Mouse (Mus musculus): Measurements from ENCODE around the gene Trpc6. TPM values are rescaled to one million over a fixed set of nuclear protein-coding genes. Genes with fewer than 3 reads are reported as not detected.
A peak's percentile ranks its signal among the peaks of the same experiment; 100 is the strongest.

Gene Trpc6
- total and polyA plus RNA-seq, 3 experiments: 0.06 to 0.58 TPM; not detected in 1

DNA sequence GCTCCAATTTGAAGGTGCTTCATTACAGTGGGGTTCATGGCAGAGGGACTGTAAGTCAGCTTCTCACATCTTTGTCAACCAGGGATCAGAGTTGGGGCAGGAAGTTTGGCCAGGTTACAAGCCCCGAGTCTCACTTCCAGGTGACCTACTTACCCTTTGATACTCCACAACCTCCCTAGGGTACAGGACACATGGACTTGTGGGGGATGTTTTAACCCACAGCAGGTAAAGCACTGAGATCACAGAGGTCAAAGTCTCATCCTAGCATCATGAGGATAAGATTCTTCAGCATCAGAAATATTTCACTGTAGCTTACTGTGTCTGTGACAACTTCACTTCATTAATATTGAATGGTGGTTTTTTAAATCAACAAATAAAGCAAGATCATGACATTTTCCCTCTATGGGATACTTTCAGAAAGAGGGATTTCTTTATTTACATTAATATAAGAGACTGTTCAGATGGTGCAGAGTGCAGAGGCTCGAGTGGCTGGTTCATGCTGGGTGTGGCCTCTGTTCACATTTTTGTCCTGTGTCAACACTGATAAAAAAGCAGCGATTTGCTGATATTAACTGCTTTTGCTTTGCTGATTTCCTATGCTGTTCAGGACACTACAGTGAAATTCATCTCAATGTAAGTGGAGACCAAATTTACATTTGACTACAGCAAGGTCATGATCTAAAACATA is 166.3 kb downstream of the Trpc6 start:
- DNase-seq (ENCODE audit: low read depth, low spot score): peak; percentile 17
- Histone ChIP-seq H3K27ac (ENCODE audit: control insufficient read depth, low read depth, low read length) (no peak overlapping the region), H3K27me3 (ENCODE audit: control insufficient read depth in 1 of 2, insufficient read depth in 2 of 2, low read length in 2 of 2) (peaks cover 0 to 4% of the 10 kb centered on the region in 2 experiments; a peak in 2 of 4 replicates), H3K9ac (ENCODE audit: control insufficient read depth, low read depth, low read length, poor library complexity, severe bottlenecking) (no peak overlapping the region), H3K79me2 (ENCODE audit: control insufficient read depth, insufficient read depth, low read length, poor library complexity) (no peaks in the 10 kb centered on the region), H3K4me1 (ENCODE audit: control insufficient read depth in 1 of 2, insufficient read depth in 2 of 2, low read length in 2 of 2) (peaks cover 0 to 2% of the 10 kb centered on the region in 2 experiments; a peak in 1 of 4 replicates), H3K36me3 (ENCODE audit: control insufficient read depth in 1 of 2, insufficient read depth in 2 of 2, low read length in 2 of 2) (no peaks in the 10 kb centered on the region), H3K4me3 (ENCODE audit: control insufficient read depth in 1 of 2, insufficient read depth in 1 of 2, low read depth in 2 of 2, low read length in 2 of 2) (no peak overlapping the region), H3K9me3 (replicated peaks; ENCODE audit: insufficient read depth, low read length) (no peaks in the 10 kb centered on the region)
- TF ChIP-seq MXI1 (IDR thresholded peaks at IDR 0.05; ENCODE audit: low read depth, low read length) (no peak), TAL1 (IDR thresholded peaks at IDR 0.05; ENCODE audit: low read length) (no peak), GATA1 (IDR thresholded peaks at IDR 0.05; ENCODE audit: low read depth, low read length) (no peak), UBTF (IDR thresholded peaks at IDR 0.05; ENCODE audit: borderline replicate concordance, insufficient read depth, low read depth, low read length) (no peak), TCF12 (IDR thresholded peaks at IDR 0.05; ENCODE audit: low read depth, low read length) (no peak), POLR2AphosphoS5 (IDR thresholded peaks at IDR 0.05; ENCODE audit: borderline replicate concordance, low read depth, low read length) (no peak), JUND (IDR thresholded peaks at IDR 0.05; ENCODE audit: low read depth, low read length) (no peak), ZNF384 (IDR thresholded peaks at IDR 0.05; ENCODE audit: low read depth, low read length) (no peak), POLR2AphosphoS2 (IDR thresholded peaks at IDR 0.05; ENCODE audit: low read length) (no peak), EP300 (IDR thresholded peaks at IDR 0.05; ENCODE audit: low read depth in 1 of 2, low read length in 2 of 2) (no peak; a peak in 1 of 4 replicates), TBP (IDR thresholded peaks at IDR 0.05; ENCODE audit: low read depth, low read length) (no peak), SMC3 (IDR thresholded peaks at IDR 0.05; ENCODE audit: low read depth, low read length) (no peak), ZKSCAN1 (IDR thresholded peaks at IDR 0.05; ENCODE audit: low read depth, low read length) (no peak), ZMIZ1 (IDR thresholded peaks at IDR 0.05; ENCODE audit: low read depth, low read length) (no peak), ZC3H11A (IDR thresholded peaks at IDR 0.05; ENCODE audit: low read depth, low read length) (no peak), NRF1 (IDR thresholded peaks at IDR 0.05; ENCODE audit: insufficient read depth, low read depth, low read length, poor library complexity, severe bottlenecking) (no peak), CTCF (IDR thresholded peaks at IDR 0.05 in 2 of 3, conservative IDR thresholded peaks at IDR 0.05 in 1 of 3; ENCODE audit: control insufficient read depth in 1 of 3, insufficient read depth in 1 of 3, low read depth in 2 of 3, low read length in 3 of 3, poor library complexity in 1 of 3, severe bottlenecking in 1 of 3) (no peak), MAZ (IDR thresholded peaks at IDR 0.05; ENCODE audit: low read depth, low read length) (no peak), MEF2A (IDR thresholded peaks at IDR 0.05; ENCODE audit: extremely low read depth, insufficient replicate concordance, low read depth, low read length, poor library complexity, severe bottlenecking) (no peak), RAD21 (IDR thresholded peaks at IDR 0.05; ENCODE audit: low read depth, low read length) (no peak)
